Mouse (Mus musculus): Measurements from ENCODE around the gene Aatk. TPM values are rescaled to one million over a fixed set of nuclear protein-coding genes. Genes with fewer than 3 reads are reported as not detected.
A peak's percentile ranks its signal among the peaks of the same experiment; 100 is the strongest.

Aatk gene
- polyA plus RNA-seq, 1 experiment = 71.1 TPM

DNA sequence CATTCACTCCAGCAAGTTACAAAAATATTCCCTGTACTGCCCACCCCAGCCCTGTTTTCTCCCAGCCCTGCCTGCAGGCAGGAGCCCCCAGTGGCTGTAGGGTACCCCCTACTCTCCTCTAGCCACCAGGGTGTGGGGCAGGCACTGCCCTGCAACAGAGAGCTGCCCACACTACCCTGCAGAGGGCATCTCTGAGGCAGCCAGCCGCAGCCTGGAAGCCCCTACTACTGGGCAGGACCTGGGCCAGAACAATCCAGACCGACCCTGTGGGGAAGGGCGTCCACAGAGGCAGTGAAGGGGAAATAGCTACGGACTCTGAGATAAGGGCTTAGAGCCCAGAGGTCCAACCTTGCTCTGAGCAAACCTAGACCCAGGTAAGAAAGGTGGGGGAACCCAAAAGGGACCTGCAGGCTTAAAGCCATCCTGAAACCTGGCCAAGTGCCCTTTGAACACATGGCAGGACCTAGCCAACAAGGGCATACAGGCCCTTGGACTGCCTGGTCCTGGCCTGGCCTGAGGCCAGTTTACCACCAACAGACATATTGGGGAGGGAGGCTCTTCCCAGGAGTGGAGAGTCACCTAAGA lies 39.4 kb downstream of the Aatk start:
- TF ChIP-seq CTCF (IDR thresholded peaks at IDR 0.05; ENCODE audit: borderline replicate concordance, extremely low read depth, insufficient read depth, insufficient read length) (no peak), POLR2A (IDR thresholded peaks at IDR 0.05; ENCODE audit: borderline replicate concordance, extremely low read depth, insufficient read depth, insufficient read length, poor library complexity, severe bottlenecking) (no peak)
- DNase-seq (ENCODE audit: low read depth) = no peak

DNA sequence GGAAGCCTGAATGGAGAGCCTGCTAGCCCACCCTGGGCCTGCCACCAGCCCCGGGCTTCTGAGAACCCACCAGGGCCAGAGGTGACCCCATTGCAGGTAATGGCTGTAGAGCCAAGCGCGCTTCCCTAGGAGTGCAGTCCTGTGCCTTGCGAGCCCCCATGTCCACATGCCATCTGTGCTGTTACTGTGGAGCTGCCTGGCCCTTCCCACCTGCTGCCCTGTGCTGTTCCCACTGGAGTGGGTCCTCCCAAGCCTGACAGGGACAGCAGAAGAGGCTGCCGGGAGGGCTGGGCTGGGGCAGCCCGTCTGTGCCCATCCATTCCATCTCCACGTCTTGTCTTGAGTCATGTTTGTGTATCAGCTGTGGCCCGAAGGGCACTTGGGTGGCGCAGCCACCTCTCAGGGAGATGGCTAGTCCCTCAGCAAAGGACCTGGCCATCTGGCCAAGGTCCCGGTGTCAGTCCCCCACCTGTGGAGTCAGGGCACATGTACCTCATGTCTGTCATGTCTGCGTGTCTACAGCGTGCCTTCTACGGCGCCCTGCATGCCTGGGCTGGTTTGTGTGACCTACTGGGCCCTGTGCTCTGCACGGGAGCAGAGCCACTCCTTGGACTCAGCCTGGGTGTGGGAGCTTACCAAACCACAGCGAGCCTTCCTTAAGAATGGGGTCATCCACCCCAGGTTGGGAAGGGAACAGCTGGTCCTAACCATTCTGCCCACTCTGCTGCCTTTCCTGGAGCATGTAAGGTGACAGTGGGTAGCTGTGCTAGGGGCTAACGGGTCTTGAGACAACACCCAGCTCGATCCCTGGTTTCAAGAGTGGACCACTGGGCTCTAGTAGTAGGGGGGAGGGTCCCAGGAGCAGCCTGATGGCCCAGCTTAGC lies 41.3 kb downstream of the Aatk start:
- TF ChIP-seq POLR2A (IDR thresholded peaks at IDR 0.05; ENCODE audit: borderline replicate concordance, extremely low read depth, insufficient read depth, insufficient read length, poor library complexity, severe bottlenecking) (no peak), CTCF (IDR thresholded peaks at IDR 0.05; ENCODE audit: borderline replicate concordance, extremely low read depth, insufficient read depth, insufficient read length) (no peak)

DNA sequence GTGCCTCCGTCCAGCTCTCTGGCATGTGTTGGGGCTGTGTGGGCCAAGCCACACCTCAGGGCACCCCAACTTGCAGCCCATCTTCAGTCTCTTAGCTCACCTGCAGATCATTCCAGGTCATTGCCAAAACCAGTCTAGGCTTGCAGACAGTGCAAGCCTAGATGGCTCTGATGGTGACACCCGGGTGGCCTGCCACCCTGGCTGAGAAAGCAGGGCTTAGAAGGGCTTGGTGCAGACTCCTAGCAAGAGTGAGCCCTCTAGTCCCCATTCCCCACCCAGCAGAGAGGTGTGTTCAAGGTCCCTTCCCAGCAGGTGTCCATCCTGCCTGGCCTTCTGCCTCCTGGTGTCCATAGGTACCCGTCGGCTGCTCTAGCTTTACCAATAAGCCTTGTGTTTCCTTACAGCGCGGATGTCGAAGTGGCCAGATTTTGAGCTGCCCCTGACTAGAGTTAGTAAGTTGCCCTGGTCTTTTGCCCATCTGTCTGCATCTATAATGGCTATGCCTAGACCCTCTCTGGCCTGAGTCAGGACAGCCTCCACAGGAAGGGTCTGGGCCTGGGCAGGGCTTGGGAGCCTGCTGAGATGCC lies 44.2 kb downstream of the Aatk start:
- no peak for TF ChIP-seq POLR2A (IDR thresholded peaks at IDR 0.05; ENCODE audit: borderline replicate concordance, extremely low read depth, insufficient read depth, insufficient read length, poor library complexity, severe bottlenecking)
- no peak for TF ChIP-seq CTCF (IDR thresholded peaks at IDR 0.05; ENCODE audit: borderline replicate concordance, extremely low read depth, insufficient read depth, insufficient read length)
- DNase-seq (ENCODE audit: low read depth) = no peak

More for the DNA sequence above, 41.3 kb downstream of the Aatk start:
- DNase-seq (ENCODE audit: low read depth) = no peak

DNA sequence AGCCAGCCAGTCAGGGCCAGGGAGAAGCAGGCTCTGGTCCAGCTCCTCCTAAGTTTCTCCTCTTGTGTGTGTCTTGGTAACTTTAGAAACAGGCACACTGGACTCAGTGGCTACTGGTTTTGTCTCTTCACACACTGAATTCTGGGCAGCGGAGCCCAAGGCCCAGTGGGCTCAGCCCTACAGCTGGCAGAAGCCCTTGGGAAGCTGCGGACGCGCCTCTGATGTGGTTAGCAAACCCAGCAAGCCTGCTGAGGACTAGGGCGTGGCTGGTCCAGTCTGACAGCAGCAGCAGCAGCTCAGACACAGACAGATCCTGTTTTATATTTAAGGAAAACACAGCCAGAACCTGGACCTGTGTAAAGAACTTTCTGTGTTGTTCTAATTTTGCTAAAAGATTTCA lies 44.9 kb downstream of the Aatk start:
- no peak for DNase-seq (ENCODE audit: low read depth)
- TF ChIP-seq POLR2A (IDR thresholded peaks at IDR 0.05; ENCODE audit: borderline replicate concordance, extremely low read depth, insufficient read depth, insufficient read length, poor library complexity, severe bottlenecking) (no peak), CTCF (IDR thresholded peaks at IDR 0.05; ENCODE audit: borderline replicate concordance, extremely low read depth, insufficient read depth, insufficient read length) (no peak)

DNA sequence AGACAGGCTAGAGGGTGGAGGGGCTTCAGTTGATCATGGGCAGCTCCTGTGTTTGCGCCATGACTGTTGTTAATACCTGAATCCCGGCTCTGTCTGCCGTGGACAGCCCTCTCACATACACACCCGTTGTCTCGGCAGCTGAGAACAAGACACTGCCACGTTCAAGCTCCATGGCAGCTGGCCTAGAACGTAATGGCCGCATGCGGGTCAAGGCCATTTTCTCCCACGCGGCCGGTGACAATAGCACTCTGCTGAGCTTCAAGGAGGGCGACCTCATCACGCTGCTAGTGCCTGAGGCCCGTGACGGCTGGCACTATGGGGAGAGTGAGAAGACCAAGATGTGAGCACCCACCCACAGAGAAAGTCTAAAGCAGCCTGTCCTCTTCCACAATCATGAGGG lies 49.6 kb downstream of the Aatk start:
- no peak for DNase-seq (ENCODE audit: low read depth)
- no peak for TF ChIP-seq POLR2A (IDR thresholded peaks at IDR 0.05; ENCODE audit: borderline replicate concordance, extremely low read depth, insufficient read depth, insufficient read length, poor library complexity, severe bottlenecking)
- TF ChIP-seq CTCF (IDR thresholded peaks at IDR 0.05; ENCODE audit: borderline replicate concordance, extremely low read depth, insufficient read depth, insufficient read length) = no peak

DNA sequence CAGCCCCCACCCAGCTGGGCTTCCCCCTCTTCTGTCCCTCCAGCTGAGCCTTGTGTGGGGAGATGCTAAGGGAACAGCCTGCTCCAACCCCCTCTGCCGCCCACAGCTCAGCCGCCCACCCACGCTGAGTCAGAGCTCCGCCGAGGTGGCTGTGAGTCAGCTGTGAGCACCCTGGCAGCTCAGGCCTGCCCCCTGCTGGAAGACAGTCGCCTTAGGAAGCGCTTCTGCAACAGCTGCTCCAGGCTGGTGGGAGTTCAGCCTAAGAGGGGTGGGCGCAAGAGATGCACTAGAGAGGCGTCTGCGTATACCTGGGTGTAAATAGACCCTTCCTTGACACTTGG lies 55.7 kb downstream of the Aatk start:
- TF ChIP-seq POLR2A (IDR thresholded peaks at IDR 0.05; ENCODE audit: borderline replicate concordance, extremely low read depth, insufficient read depth, insufficient read length, poor library complexity, severe bottlenecking) = no peak
- peak; percentile 96 for TF ChIP-seq CTCF (IDR thresholded peaks at IDR 0.05; ENCODE audit: borderline replicate concordance, extremely low read depth, insufficient read depth, insufficient read length)
- DNase-seq (ENCODE audit: low read depth) = peak; percentile 93

DNA sequence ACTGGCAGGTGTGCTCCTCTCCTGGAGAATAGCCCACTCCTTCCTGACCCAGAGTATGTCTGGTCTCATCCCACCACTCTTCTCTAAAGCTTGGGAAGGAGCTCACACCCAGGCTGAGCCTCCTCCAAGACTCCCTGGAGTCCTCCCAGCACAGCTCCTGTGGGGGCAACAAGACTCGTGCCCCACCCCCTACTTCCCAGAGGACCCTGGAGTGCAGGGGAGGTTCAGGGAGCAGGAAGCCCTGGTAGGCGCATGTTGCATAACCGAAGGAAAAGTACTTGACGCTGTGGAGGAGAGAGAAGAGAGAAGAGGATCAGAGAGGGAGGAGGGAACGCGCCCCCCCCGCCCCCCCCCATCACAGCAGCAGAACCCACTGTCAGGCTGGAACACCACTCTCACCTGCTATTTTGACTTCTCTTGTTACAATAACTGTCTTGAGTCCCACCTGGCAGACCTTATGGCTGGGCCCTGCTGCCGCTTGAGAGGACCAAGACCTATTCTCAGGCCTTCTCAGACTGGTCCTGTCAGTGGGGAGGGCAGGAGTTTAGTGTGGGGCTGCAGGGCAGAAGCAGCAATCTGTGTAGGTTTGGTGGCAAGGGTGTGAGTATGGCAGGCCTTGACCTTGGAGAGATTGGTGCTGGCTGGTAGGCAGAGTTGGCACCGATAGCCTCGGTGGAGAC lies 56.2 kb downstream of the Aatk start:
- no peak for DNase-seq (ENCODE audit: low read depth)
- TF ChIP-seq CTCF (IDR thresholded peaks at IDR 0.05; ENCODE audit: borderline replicate concordance, extremely low read depth, insufficient read depth, insufficient read length) (no peak), POLR2A (IDR thresholded peaks at IDR 0.05; ENCODE audit: borderline replicate concordance, extremely low read depth, insufficient read depth, insufficient read length, poor library complexity, severe bottlenecking) (no peak)

DNA sequence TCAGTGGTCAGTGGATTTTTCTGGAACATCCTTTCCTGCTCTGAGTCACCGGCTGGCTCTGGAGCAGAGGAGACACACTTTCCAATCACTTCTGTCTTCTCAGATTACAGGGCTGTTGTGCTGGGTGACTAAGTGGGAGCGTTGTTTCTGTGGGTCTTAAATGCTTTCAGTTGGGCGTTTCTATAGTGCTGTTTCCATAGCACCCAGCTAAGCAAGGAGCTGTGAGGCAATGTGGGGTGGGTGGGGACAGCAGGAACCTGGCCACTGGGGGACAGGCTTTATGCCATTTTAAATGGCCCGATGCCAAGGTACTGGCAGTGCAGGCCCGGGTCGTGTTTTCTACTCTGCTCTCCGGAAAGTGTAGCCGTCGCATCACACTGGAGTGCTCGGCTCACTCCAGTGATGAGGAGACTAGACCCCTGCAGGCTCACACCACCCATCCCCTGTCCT lies 57.8 kb downstream of the Aatk start:
- TF ChIP-seq POLR2A (IDR thresholded peaks at IDR 0.05; ENCODE audit: borderline replicate concordance, extremely low read depth, insufficient read depth, insufficient read length, poor library complexity, severe bottlenecking) = no peak
- TF ChIP-seq CTCF (IDR thresholded peaks at IDR 0.05; ENCODE audit: borderline replicate concordance, extremely low read depth, insufficient read depth, insufficient read length) = no peak
- peak; percentile 90 for DNase-seq (ENCODE audit: low read depth)

DNA sequence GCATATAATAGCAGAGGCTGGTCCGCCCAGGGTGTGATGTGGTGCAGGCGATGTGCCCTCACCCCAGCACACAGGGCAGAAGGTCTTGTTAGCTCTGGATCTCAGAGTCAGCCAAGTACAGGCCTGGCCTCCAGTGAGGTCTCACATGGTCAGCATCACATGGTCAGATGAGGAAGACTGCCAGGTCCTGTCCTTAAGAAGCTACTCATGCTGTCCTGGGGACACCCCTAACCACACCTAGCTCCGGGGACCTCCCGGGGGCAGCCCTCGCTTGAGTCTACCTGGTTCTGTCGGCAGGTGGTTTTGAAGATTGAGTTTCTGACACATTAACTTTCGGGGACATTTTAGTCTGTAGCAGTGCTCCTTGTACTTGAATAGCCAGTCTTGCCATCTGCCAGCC lies 58.6 kb downstream of the Aatk start:
- no peak for DNase-seq (ENCODE audit: low read depth)
- TF ChIP-seq POLR2A (IDR thresholded peaks at IDR 0.05; ENCODE audit: borderline replicate concordance, extremely low read depth, insufficient read depth, insufficient read length, poor library complexity, severe bottlenecking) (no peak), CTCF (IDR thresholded peaks at IDR 0.05; ENCODE audit: borderline replicate concordance, extremely low read depth, insufficient read depth, insufficient read length) (no peak)

DNA sequence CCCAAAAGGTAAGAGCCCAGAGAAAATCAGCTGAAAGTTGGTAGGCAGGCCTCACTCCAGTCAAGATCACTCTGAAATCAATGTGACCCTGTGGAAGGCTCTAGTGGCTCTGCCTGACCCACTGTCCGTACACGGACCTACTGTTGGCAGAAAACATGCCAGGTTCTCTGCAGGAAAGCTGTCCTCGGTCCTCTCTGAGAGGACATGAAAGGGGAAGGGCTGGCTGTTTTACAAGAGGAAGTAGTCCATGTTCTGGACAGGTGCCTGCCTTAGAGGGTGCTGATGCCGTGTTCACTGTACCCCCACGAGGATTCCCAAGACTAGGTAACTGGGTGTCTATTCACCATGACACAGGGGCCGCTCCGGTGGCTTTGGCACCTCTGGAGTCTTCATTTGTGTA lies 59.1 kb downstream of the Aatk start:
- DNase-seq (ENCODE audit: low read depth) = no peak
- TF ChIP-seq POLR2A (IDR thresholded peaks at IDR 0.05; ENCODE audit: borderline replicate concordance, extremely low read depth, insufficient read depth, insufficient read length, poor library complexity, severe bottlenecking) (no peak), CTCF (IDR thresholded peaks at IDR 0.05; ENCODE audit: borderline replicate concordance, extremely low read depth, insufficient read depth, insufficient read length) (no peak)
